Mouse (Mus musculus): ENCODE measurements around the gene St3gal6. TPM values are rescaled to one million over a fixed set of nuclear protein-coding genes. Genes with fewer than 3 reads are reported as not detected.

St3gal6 gene
- total RNA-seq, 2 experiments from 2014 or later, result 22.4 to 25.8 TPM

DNA sequence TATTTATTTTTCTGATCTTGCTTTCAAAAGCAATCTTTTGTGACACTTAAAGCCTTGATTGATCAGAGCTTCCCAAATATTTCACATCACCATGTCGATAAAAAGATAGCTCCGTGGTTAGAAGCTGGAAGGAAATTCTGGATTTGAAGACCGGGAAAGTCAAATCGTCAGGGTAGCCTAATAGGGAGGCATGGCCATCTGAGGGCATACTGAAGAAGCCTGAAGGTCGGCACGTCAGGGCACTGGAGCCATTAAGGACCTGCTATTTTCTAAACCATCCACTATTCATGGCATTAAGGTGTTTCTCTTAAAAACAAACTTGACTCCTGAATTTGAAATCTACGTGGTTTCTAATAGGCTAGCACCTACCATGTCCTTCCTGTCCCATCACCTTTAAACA, 2.1 kb downstream of the St3gal6 start:
- DNase-seq (ENCODE audit: low spot score in 2 of 2), result no peak

- DNase-seq (ENCODE audit: low spot score in 2 of 2), result no peak
Measured at GRCm38 (mm10) chr16:58521182-58521581, 2.9 kb downstream of the St3gal6 start.

DNA sequence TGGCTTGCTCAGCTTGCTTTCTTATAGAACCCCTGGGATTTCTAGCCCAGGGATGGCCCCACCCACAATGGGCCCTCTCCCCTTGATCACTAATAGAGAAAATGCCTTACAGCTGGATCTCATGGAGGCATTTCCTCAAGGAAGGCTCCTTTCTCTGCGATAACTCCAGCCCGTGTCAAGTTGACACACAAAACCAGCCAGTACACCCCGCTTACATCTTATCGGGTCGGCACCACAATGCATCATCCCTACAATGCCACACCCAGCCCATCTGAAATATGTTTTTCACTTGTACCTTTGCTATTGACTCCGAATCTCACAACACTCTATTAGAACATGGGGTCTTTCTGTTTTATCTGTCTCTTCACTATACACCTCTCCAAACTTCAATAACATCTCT, 3.6 kb downstream of the St3gal6 start:
- DNase-seq (ENCODE audit: low spot score in 2 of 2), result no peak

GRCm38 (mm10) chr16:58519650-58520073, 4.4 kb downstream of the St3gal6 start:
- DNase-seq (ENCODE audit: low spot score in 2 of 2), result no peak

- DNase-seq (ENCODE audit: low spot score in 2 of 2), result no peak
Measured at GRCm38 (mm10) chr16:58516960-58517798, 6.9 kb downstream of the St3gal6 start.

DNA sequence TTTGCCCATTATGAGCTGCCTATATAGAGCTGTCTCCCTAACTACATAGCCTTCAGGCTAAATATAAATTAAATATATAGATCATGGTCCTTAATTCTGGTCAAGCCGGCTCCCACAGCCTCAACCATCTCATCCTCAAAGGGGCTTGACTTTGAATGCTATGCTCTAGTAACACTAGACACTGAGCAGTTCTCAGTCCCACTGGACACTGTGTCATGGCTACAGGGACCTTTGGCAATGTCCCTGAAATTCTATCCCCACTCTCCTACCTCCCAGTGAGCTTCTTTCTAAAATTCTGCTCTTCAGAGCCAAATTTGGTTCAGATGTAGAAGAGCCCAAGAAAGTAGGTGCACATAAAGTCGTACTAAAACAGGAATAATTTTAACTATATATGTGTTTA, 7.9 kb downstream of the St3gal6 start:
- DNase-seq (ENCODE audit: low spot score in 2 of 2), result no peak

DNA sequence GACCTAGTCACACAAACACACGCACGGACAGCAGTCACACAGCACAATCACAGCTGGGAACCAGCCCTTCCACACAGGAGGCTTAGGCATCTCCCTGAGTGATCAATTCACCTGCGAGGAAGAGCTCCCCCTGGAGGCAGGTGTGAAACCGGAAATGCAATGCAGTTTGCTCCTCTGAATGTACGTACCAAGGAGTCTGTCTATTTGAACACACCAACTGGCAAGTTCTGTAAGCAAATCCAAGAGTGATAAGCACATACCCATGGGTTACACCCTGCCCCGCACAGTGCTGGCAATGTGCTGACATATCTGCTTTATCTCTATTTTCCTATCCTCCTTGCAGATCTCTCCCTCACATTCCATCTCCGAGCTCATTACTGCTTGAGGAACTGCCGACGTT, 9.5 kb downstream of the St3gal6 start:
- DNase-seq (ENCODE audit: low spot score in 2 of 2), result no peak

- no peak for DNase-seq (ENCODE audit: low spot score in 2 of 2)
Measured at GRCm38 (mm10) chr16:58513755-58514154, 10.3 kb downstream of the St3gal6 start.

DNA sequence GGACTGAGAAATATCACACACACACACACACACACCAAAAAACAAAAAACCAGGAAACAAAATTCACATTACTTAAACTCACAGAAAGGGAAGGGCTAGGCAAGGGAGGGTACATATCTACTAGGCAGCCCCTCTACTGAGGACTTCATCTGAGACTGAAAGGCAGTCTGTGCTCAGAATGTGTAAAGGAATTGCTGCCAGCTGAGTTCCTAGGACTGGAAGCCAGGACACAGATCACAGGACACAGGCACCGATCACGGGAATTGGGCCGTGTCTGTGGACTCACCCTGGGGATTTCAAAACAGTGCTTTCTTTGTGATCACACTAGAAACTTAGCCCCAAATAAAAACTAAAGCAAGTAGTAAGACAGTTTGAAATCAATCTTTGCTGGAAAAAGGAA, 11.2 kb downstream of the St3gal6 start:
- DNase-seq (ENCODE audit: low spot score in 2 of 2), result no peak

DNA sequence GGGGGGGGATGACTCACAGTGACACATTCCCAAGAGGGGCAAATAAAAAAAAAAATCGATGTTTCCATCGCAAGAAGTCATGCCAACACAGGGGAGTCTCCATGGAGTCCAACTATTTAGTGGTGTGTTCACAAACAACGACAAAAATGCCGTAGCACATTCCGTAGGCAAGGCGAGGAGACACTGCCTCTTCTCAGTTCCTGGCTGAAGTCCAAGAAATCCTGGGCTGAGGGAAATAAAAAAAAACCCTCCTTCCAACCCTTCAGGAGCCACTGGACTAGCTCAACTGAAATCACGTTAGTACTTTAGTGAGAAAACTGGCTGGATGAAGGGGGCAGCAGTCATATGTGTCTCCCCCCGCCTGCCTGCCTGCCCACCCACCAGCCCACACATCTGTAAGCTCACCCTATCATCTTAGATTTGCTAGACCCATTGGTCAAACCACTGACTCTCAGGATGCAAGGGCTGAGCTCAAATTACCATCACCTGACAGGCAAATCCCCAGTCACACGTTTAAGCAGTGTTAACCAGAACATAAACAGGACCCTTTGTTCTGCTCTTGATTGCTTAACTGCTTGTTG, 11.8 kb downstream of the St3gal6 start:
- no peak for DNase-seq (ENCODE audit: low spot score in 2 of 2)

DNA sequence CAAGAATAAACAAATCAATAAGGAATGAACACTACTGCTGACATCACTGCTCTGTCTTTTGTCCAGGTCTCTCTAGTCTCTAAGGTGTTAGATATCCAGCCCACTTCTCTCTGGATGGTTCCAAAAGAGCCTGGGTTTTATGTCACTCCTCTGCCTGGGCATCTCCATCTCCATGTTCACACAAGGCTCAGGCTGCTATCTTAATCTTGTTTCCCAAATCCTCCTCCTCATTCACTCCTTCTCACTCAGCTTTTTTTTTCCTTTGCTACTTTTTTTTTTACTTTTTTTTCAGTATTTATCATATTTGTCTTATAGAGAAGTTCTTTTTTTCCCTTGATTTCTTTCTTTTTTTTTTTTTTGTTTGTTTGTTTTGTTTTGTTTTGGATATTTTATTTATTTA, 19.1 kb downstream of the St3gal6 start:
- no peak for DNase-seq (ENCODE audit: low spot score in 2 of 2)

DNA sequence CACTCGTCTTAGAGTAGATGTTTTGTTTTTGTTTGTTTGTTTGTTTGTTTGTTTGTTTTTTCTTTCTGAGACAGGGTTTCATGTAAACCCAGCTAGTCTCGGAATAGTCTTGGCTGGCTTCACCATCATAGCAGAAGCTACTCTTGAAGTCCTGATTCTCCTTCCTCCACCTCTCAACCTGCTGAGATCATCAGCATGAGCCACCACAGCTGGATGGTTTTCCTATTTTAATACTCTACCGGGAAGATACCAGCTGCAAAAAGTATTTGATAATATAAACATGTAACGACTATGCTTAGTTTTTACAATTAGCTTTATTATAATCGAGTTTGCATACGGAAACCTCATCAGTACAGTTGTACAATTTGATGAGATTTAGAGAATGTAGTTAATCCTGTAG, 21.5 kb downstream of the St3gal6 start:
- DNase-seq (ENCODE audit: low spot score in 2 of 2), result no peak

DNA sequence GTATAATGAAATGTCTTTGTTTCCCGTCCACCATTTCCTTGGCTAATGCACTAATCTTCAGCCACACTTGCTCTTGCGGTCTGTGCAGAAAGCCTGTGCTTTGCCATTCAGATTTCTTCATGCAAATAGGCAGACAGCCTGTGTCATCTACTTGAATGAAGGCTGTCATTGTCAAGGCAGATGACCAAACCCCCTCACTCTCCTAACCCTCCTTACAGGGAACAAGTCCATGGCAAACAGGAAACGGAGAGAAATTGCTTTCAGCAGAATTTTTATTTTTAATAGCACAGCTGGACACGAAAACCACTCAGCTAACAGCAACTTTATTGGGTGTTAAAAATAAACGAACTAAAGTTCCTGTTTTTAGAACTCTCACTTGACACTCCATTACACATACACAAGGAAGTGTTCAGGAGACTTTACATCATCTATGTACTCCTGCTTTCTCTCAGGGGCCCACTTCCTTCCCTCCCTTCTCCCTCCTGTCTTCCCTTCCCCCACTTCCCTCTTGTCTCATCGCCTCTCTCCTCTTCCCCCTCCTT, 22.2 kb downstream of the St3gal6 start:
- no peak for DNase-seq (ENCODE audit: low spot score in 2 of 2)

GRCm38 (mm10) chr16:58499650-58500049, 24.4 kb downstream of the St3gal6 start:
- DNase-seq (ENCODE audit: low spot score in 2 of 2), result no peak

DNA sequence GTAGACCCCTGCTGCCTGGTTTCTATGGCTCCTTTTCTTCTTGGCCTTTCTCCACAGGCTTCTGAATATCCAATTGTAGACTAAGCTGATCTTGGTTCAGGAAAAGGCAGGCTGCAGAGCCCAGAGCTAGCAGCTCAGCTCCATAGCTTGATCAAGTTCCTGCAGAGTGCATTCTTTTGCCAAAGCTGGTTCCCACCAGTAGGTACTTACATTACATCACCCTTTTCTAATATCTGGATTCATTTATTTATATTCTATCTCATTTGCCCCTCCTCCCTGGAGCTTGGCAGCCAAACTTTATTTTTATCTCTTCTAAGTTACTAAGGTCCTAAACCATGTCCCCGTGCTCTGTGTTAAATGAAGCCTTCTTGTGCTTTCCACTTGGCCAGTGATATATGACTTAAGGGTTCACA, 24.9 kb downstream of the St3gal6 start:
- DNase-seq (ENCODE audit: low spot score in 2 of 2), result no peak

DNA sequence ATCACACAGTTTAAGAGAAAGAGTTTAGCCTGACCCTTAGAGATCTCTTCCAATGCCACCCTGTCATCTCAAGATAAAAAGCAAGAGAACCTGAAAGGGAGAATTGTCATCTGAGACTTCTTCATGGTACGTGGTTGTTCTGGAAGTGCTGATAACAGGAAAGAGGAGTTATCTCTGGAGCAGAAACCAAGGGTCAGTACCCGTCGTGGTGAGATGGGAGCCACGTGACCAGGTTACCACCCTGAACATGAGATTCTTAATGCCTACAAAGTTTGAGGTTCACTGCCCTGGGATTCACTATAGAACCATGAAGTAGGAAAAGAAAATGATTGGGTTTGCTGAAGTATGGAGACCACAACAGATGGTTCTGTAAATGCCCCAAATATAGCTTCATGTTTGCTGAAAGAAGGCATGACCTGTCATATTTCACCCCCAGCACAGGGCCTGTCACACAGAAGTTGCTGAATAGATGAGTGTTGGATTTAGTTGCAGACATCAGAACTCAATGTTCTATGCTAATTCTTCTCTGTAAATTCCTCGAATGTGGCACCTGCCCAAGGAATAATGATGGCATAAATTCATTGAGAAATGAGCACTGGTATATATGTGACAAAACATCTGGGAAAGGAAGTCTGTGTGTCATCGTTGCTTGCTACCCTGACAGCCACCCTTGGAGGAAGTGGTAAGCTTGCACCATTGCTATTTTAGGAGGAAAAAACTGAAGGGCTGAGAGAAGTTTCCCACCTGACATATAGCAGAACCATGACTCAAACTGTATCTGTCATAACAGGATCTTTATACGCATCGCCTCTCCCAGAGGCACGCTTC, 25.9 kb downstream of the St3gal6 start:
- DNase-seq (ENCODE audit: low spot score in 2 of 2), result no peak

GRCm38 (mm10) chr16:58496791-58497190, 27.3 kb downstream of the St3gal6 start:
- no peak for DNase-seq (ENCODE audit: low spot score in 2 of 2)

GRCm38 (mm10) chr16:58487861-58488260, 36.2 kb downstream of the St3gal6 start:
- no peak for DNase-seq (ENCODE audit: low spot score in 2 of 2)

GRCm38 (mm10) chr16:58482296-58482695, 41.7 kb downstream of the St3gal6 start:
- no peak for DNase-seq (ENCODE audit: low spot score in 2 of 2)

DNA sequence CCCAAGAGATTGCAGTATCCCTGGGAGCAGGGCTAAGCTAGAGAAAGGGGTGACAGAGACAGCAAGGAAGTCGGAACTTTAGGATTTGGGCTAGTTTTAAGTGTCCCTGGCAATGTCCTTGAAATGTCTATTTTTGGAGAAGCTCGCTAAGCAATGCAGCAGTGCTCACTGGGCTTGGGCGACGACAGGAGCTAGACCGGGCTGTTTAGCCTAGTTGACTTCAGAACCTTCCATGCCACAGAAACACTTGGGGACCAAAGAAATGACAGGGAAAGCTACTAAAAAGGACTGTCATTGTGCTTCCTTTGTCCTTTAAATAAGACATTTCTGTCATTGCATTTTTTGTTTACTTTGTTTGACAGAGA, 42.2 kb downstream of the St3gal6 start:
- DNase-seq (ENCODE audit: low spot score in 2 of 2), result no peak

GRCm38 (mm10) chr16:58481219-58481905, 42.7 kb downstream of the St3gal6 start:
- no peak for DNase-seq (ENCODE audit: low spot score in 2 of 2)
